ENCODE assay signal across 24 mouse cellular contexts in the genomic region with DNA sequence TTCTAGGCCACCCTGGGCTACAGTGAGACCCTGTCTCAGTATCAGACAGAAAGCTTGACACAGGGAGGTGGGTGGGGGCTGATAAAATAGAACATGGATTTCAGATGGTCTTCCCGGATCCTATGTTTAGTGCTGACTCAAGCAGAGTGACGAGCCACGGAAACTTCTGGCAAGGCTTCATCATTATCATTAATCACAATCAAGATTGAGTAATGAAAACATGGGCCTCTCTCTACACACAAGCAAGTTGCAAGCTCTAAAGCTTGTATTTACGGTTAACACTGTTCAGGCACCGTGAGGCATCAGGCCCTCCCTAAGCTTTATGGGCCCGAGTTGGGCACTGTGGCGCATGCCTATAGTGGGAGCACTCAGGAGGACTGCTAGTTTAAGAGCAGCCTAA. TPM values are rescaled to one million over a fixed set of nuclear protein-coding genes. Genes with fewer than 3 reads are reported as not detected.
DNase-seq lines count a peak whose midpoint lies in the region; ATAC-seq and TF ChIP-seq lines count a peak whose summit lies in the region.
"Had no signal": no experiment of that assay in that cellular context is flagged by ENCODE, and none has a peak within 500 bp of the region (broad histone marks: within the 10 kb centered on the region; RNA-seq: fewer than 3 reads in every experiment).

No protein-coding gene starts in this region.

- DNase-seq in adrenal gland, postnatal 14 days: peak; percentile 43
- no peak for DNase-seq in adrenal gland, postnatal 25 days
- peak; percentile 35 for DNase-seq in lung, embryonic 14.5 days
- DNase-seq in lung, postnatal 4 days: no peak
- DNase-seq in lung, postnatal 10 days: peak; percentile 37
- DNase-seq in lung, postnatal 25 days (ENCODE audit: low spot score): no peak
- DNase-seq: adrenal gland, adult 8-10 months; B cell, adult 2 months; cerebellum, adult 11-12 months; cerebellum, adult 8-10 months; cerebellum, postnatal 10 days; forebrain, postnatal 0 days; gastrocnemius, adult 2 months; gastrocnemius, postnatal 14 days; heart, adult 11 months had no signal

- no peak overlapping the region for H3K9ac ChIP-seq in lung, embryonic 14.5 days
- no peak overlapping the region for H3K9ac ChIP-seq in limb, embryonic 13.5 days
- H3K9ac ChIP-seq in forebrain, embryonic 12.5 days: no peak overlapping the region
- H3K9ac ChIP-seq: forebrain, postnatal 0 days; hindbrain, embryonic 12.5 days; hindbrain, embryonic 15.5 days had no signal

- H3K9me3 ChIP-seq in lung, embryonic 14.5 days (ENCODE audit: low read depth, low read length): no peaks in the 10 kb centered on the region
- no peaks in the 10 kb centered on the region for H3K9me3 ChIP-seq in limb, embryonic 13.5 days
- no peaks in the 10 kb centered on the region for H3K9me3 ChIP-seq in forebrain, embryonic 12.5 days
- H3K9me3 ChIP-seq: forebrain, embryonic 10.5 days; G1E; hindbrain, embryonic 12.5 days; hindbrain, embryonic 15.5 days had no signal

- TF ChIP-seq CTCF in lung, embryonic 14.5 days (IDR thresholded peaks at IDR 0.05; ENCODE audit: low read depth): no peak

- no peaks in the 10 kb centered on the region for H3K4me1 ChIP-seq in lung, embryonic 14.5 days (ENCODE audit: insufficient read depth)
- peaks cover 48% of the 10 kb centered on the region for H3K4me1 ChIP-seq in limb, embryonic 13.5 days
- H3K4me1 ChIP-seq in forebrain, embryonic 12.5 days: peaks cover 17% of the 10 kb centered on the region
- H3K4me1 ChIP-seq: hindbrain, embryonic 15.5 days had no signal

- H3K27me3 ChIP-seq in lung, embryonic 14.5 days (ENCODE audit: insufficient read depth, low read length): no peaks in the 10 kb centered on the region
- H3K27me3 ChIP-seq in limb, embryonic 13.5 days: no peaks in the 10 kb centered on the region
- H3K27me3 ChIP-seq in forebrain, embryonic 12.5 days: no peaks in the 10 kb centered on the region
- H3K27me3 ChIP-seq: hindbrain, embryonic 12.5 days; hindbrain, embryonic 15.5 days; Patski had no signal

- ATAC-seq in lung, embryonic 14.5 days (ENCODE audit: insufficient read depth): no peak
- ATAC-seq in limb, embryonic 13.5 days (ENCODE audit: low FRiP score, low read depth): no peak
- ATAC-seq in forebrain, embryonic 12.5 days (ENCODE audit: low FRiP score): no peak
- ATAC-seq: forebrain, embryonic 14.5 days; forebrain, postnatal 0 days; Patski had no signal

- H3K27ac ChIP-seq in lung, embryonic 14.5 days (ENCODE audit: low read depth): no peak overlapping the region
- 0 out of 2 replicates have a peak overlapping the region, but pooled peaks have one; percentile 10 for H3K27ac ChIP-seq in limb, embryonic 13.5 days
- no peak overlapping the region for H3K27ac ChIP-seq in forebrain, embryonic 12.5 days
- H3K27ac ChIP-seq: forebrain, embryonic 10.5 days; gastrocnemius, adult 2 months; hindbrain, embryonic 12.5 days; hindbrain, embryonic 15.5 days had no signal

- WGBS in lung, embryonic 14.5 days: 67% methylated on average over 7 of the region's 7 CpGs
- WGBS in limb, embryonic 13.5 days: 79% methylated on average over 7 of the region's 7 CpGs
- WGBS in forebrain, embryonic 12.5 days: 95% methylated on average over 7 of the region's 7 CpGs

- H3K4me3 ChIP-seq in lung, embryonic 14.5 days (ENCODE audit: low read depth, low read length): no peak overlapping the region
- no peak overlapping the region for H3K4me3 ChIP-seq in limb, embryonic 13.5 days
- no peak overlapping the region for H3K4me3 ChIP-seq in forebrain, embryonic 12.5 days (replicated peaks)
- H3K4me3 ChIP-seq: forebrain, embryonic 10.5 days; gastrocnemius, adult 2 months; hindbrain, embryonic 12.5 days; hindbrain, embryonic 15.5 days had no signal

- no peak overlapping the region for H3K4me2 ChIP-seq in lung, embryonic 14.5 days
- H3K4me2 ChIP-seq in limb, embryonic 13.5 days (replicated peaks): no peak overlapping the region
- no peak overlapping the region for H3K4me2 ChIP-seq in forebrain, embryonic 12.5 days
- H3K4me2 ChIP-seq: heart, embryonic 11.5 days; hindbrain, embryonic 12.5 days; hindbrain, embryonic 15.5 days had no signal

- H3K36me3 ChIP-seq in lung, embryonic 14.5 days (ENCODE audit: insufficient read depth): no peaks in the 10 kb centered on the region
- H3K36me3 ChIP-seq in limb, embryonic 13.5 days: peaks cover 9% of the 10 kb centered on the region
- H3K36me3 ChIP-seq in forebrain, embryonic 12.5 days (replicated peaks): peaks cover 6% of the 10 kb centered on the region
- H3K36me3 ChIP-seq: forebrain, embryonic 10.5 days; G1E; hindbrain, embryonic 12.5 days; hindbrain, embryonic 15.5 days had no signal

RNA-seq across cellular contexts. Expression of a gene that starts 13.7 kb away (rescaled TPM):
- 20.0 and 22.1 TPM in 2 replicates for total RNA-seq in adrenal gland, postnatal 14 days (2021)
- total RNA-seq in adrenal gland, postnatal 25 days (2021): 38.3 and 38.6 TPM in 2 replicates
- 6.8 and 7.0 TPM in 2 replicates for polyA plus RNA-seq in lung, embryonic 14.5 days (2014; fragmentation: Nextera tagmentation; extraction: Ambion mirVana)
- polyA plus RNA-seq in limb, embryonic 13.5 days (2015; fragmentation: Nextera tagmentation; extraction: Ambion mirVana): 11.6 and 12.5 TPM in 2 replicates
- 8.1 and 8.3 TPM in 2 replicates for polyA plus RNA-seq in forebrain, embryonic 12.5 days (2016; fragmentation: Nextera tagmentation; extraction: Ambion mirVana)

Comparison
In these comparisons a context has a peak if more than half of its experiments do, and no peak if none do; other contexts are left out.
1. DNase-seq: peak in adrenal gland, postnatal 14 days (single experiment), lung, embryonic 14.5 days (single experiment) and lung, postnatal 10 days (single experiment); none in adrenal gland, postnatal 25 days (single experiment), lung, postnatal 4 days (0 of 2) and lung, postnatal 25 days (single experiment).